Mouse (Mus musculus) embryonic facial prominence, embryonic 12.5 days (tissue): ENCODE results near the gene Fbxl5. TPM values are rescaled to one million over a fixed set of nuclear protein-coding genes. Genes with fewer than 3 reads are reported as not detected.
A peak's percentile ranks its signal among the peaks of the same experiment; 100 is the strongest.

Experiments used
- ATAC-seq: fragments of 200-750 bp; cut with Nextera tagmentation; 2 replicates; pipeline ENCODE4 v1.8.0; 2017; ENCODE audit not compliant: insufficient number of reproducible peaks, insufficient read depth, low FRiP score, low TSS enrichment
- H3K27ac ChIP-seq: fragments of 300-500 bp; sonication (generic); 2 replicates; pipeline ENCODE4 v1.5.1; 2016; ENCODE audit warnings: mild to moderate bottlenecking
- H3K27me3 ChIP-seq: fragments of 300-500 bp; sonication (generic); 2 replicates; pipeline ENCODE4 v1.6.1; 2016; ENCODE audit warnings: mild to moderate bottlenecking, moderate library complexity
- H3K36me3 ChIP-seq: fragments of 300-500 bp; sonication (generic); 2 replicates; pipeline ENCODE4 v1.6.1; 2016; ENCODE audit warnings: mild to moderate bottlenecking
- H3K4me1 ChIP-seq: fragments of 300-500 bp; sonication (generic); 2 replicates; pipeline ENCODE4 v1.6.1; 2016
- H3K4me2 ChIP-seq: fragments of 300-500 bp; sonication (generic); replicated peaks from 2 replicates; pipeline ENCODE4 v1.6.1; 2016; ENCODE audit warnings: mild to moderate bottlenecking, moderate library complexity
- H3K4me3 ChIP-seq: fragments of 300-500 bp; sonication (generic); 2 replicates; pipeline ENCODE4 v1.5.1; 2016; ENCODE audit warnings: mild to moderate bottlenecking
- H3K9ac ChIP-seq: fragments of 300-500 bp; sonication (generic); 2 replicates; pipeline ENCODE4 v1.6.1; 2016; ENCODE audit warnings: mild to moderate bottlenecking, moderate library complexity
- H3K9me3 ChIP-seq: fragments of 300-500 bp; sonication (generic); 2 replicates; pipeline ENCODE4 v1.6.1; 2016; ENCODE audit warnings: mild to moderate bottlenecking, moderate library complexity
- WGBS: fragments of 180-500 bp; shearing (Covaris S2); methylation state at CpG from one replicate; pipeline ENCODE4 v1.1.7; 2016; 5-methylcytosine and 5-hydroxymethylcytosine counted together
- polyA plus RNA-seq: library from polyadenylated mRNA; unstranded; fragments of >200 nt; fragmentation: Nextera tagmentation; extraction: Ambion mirVana; gene quantifications from 2 replicates; pipeline ENCODE4 v1.2.1, GENCODE M21; 2016

Fbxl5 gene
- polyA plus RNA-seq, 1 experiment from 2014 or later = 62.7 TPM

DNA sequence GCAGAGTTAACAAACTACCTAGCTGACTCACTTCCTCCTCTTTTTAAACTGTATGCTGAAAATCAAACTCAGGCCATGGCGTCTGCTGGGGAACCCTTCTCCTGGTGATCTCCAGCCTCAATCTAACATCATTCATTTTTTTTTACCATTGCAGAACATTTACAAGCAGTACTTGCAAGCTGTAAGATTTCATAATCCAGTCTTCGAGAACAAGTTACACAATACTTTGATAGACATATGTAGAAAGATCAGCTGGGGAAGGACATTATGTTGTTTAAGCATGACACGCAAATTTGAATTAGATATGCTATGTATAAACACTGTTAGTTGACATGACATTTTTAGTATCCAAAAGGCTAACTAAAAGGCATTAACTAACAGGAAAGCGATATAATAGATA lies 19.6 kb downstream of the Fbxl5 start:
- Histone ChIP-seq H3K9ac (no peak overlapping the region), H3K36me3 (no peaks in the 10 kb centered on the region), H3K4me2 (no peak overlapping the region), H3K4me3 (no peak overlapping the region), H3K9me3 (no peaks in the 10 kb centered on the region), H3K4me1 (no peaks in the 10 kb centered on the region), H3K27me3 (no peaks in the 10 kb centered on the region), H3K27ac (no peak overlapping the region)
- ATAC-seq = no peak
- 82% methylated on average over 4 of the region's 4 CpGs for WGBS

DNA sequence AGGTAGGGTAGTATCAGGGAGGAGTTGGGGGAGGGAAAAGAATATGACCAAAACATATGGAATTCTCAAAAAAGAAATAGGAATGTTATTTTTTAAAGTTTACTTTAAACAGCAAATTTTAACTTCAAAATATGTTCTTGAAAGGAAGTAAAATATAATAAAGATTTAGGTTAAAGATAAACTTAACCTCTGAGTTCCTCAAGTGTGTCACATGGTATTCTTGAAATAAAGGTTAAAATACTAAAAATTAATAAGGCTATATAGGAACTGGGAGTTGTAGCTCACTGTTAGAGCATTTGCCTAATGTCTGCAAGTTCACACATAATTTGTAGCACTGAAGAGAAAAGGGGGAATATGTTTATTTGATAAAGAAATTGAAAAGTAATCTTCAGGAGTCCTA lies 20.2 kb downstream of the Fbxl5 start:
- no peaks in the 10 kb centered on the region for H3K36me3 ChIP-seq
- no peak overlapping the region for H3K4me2 ChIP-seq
- no peak overlapping the region for H3K9ac ChIP-seq
- H3K27me3 ChIP-seq = no peaks in the 10 kb centered on the region
- no peak overlapping the region for H3K4me3 ChIP-seq
- H3K9me3 ChIP-seq = no peaks in the 10 kb centered on the region
- no peak overlapping the region for H3K27ac ChIP-seq
- no peak for ATAC-seq
- H3K4me1 ChIP-seq = no peaks in the 10 kb centered on the region

DNA sequence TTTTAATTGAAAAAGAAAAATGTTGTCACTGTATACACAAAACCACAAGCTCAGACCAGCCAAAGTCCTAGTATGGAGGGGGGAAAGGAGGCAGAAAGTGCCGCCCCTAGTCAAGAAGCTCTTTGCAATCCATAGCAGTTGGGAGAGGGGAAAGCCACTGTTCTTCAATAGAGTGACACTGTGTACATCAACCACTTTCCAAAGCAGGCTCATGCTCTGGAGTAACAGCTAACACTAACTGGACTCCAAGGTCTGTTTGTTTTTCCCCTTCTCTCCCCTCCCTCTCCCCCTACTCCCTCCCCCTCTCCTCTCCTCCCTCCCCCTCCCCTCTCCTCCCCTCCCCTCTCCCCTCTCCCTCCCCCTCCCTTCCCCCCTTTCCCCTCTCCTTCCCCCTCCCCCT lies 20.7 kb downstream of the Fbxl5 start:
- WGBS = 48% methylated on average over 1 of the region's 1 CpGs

DNA sequence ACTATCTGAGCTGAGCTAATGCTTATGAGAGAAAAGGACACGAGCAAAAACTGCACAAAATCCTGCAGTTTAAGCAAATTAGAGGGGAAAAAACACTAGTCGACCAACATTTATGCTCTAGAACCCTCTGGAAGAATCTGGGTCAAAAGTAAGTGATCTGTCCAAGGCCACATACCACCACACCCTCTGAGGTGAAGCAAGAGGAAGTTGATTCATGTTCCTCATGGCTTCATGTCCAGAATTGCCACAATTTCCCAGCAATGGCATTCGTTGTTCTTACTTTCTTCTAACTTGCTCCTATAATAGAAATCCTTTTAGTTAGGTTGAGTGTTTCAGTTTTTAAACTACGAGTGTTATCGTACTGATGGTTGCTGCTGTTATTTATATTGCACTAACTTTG lies 21.9 kb downstream of the Fbxl5 start:
- Histone ChIP-seq H3K4me2 (no peak overlapping the region), H3K27ac (no peak overlapping the region), H3K4me1 (no peaks in the 10 kb centered on the region), H3K4me3 (no peak overlapping the region), H3K36me3 (no peaks in the 10 kb centered on the region), H3K9ac (no peak overlapping the region), H3K9me3 (no peaks in the 10 kb centered on the region), H3K27me3 (no peaks in the 10 kb centered on the region)
- WGBS = 86% methylated on average over 5 of the region's 5 CpGs
- no peak for ATAC-seq

More for the DNA sequence above, 20.7 kb downstream of the Fbxl5 start:
- H3K4me2 ChIP-seq = no peak overlapping the region
- no peaks in the 10 kb centered on the region for H3K27me3 ChIP-seq
- no peak overlapping the region for H3K27ac ChIP-seq
- H3K4me3 ChIP-seq = no peak overlapping the region
- no peaks in the 10 kb centered on the region for H3K9me3 ChIP-seq
- H3K4me1 ChIP-seq = no peaks in the 10 kb centered on the region
- no peak overlapping the region for H3K9ac ChIP-seq
- ATAC-seq = no peak
- no peaks in the 10 kb centered on the region for H3K36me3 ChIP-seq

DNA sequence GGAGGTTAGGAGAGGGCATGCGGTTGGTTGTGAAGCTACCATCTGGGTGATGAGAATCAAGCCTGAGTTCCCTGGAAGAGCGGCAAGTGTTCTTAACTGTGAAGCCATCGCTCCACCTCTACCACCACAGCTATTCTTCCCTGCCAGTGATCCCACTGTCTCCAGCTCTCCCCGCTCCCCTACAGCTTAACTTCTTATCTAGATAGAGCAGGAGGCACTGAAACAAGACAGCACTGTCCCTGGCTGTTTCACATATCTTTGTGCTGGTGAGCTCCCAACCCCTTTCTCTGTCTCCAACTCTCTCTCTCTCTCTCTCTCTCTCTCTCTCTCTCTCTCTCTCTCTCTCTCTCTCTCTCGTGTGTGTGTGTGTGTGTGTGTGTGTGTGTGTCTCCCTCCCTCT lies 29.1 kb downstream of the Fbxl5 start:
- Histone ChIP-seq H3K9ac (no peak overlapping the region), H3K4me2 (no peak overlapping the region), H3K27me3 (no peaks in the 10 kb centered on the region), H3K9me3 (no peaks in the 10 kb centered on the region), H3K27ac (no peak overlapping the region), H3K4me3 (no peak overlapping the region), H3K36me3 (no peaks in the 10 kb centered on the region), H3K4me1 (no peaks in the 10 kb centered on the region)
- no peak for ATAC-seq
- 74% methylated on average over 5 of the region's 5 CpGs for WGBS

DNA sequence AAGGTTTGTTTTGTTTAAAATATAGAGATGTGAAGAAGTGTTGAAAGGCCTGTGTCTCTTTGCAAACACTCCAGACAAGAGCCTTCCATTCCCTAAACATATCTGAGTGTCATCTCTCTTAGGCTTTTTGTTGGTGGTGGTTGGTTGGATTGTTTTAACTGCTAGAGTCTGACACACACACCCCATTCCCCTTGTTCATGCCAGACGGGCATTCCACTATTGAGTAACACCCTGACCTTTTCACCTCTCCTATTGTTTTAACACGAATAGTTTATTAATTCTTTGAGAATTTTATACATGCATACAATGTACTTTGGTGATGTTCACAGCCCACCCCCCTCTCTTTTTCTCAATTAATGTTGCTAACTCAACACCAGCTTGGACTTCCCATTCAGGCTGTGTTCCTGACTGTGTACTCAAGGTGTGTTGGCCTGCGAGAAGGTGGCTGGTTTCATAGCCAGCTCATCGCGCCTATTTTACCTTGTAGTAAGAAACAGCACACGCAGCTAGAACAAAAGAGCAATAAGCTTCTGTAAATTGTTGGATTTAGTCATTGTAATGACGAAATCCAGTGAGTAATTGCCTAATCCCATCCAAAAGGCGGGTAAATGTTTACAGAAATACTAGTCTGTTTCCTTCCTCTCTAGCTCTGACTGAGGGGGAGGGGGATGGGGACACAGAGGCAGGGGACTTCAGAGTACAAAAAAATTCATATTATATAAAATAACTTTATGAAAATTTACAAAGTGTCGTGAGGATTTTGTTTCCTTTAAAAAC lies 33.3 kb downstream of the Fbxl5 start:
- H3K9ac ChIP-seq = no peak overlapping the region
- H3K27me3 ChIP-seq = no peaks in the 10 kb centered on the region
- no peak overlapping the region for H3K27ac ChIP-seq
- no peaks in the 10 kb centered on the region for H3K4me1 ChIP-seq
- H3K9me3 ChIP-seq = no peaks in the 10 kb centered on the region
- ATAC-seq = no peak
- H3K36me3 ChIP-seq = no peaks in the 10 kb centered on the region
- 75% methylated on average over 9 of the region's 9 CpGs for WGBS
- no peak overlapping the region for H3K4me2 ChIP-seq
- no peak overlapping the region for H3K4me3 ChIP-seq

DNA sequence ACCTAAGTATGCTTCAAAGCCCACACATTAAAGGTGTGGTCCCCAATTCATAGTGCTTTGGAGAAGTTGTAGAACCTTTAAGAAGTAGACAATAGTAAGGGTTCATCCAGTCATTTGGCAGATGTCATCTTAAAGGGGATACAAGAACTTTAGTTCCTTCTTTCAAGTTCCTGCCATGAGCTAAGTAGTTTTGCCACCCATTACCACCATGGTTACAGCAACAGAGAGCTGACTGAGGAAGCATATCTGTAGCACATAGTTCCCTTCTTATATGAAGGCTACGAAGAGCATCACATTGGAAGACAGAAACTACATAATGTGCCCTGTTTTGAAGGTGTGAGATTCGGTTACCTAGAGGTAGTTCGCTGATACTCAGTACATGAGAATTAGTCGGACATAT lies 34.8 kb downstream of the Fbxl5 start:
- Histone ChIP-seq H3K9me3 (no peaks in the 10 kb centered on the region), H3K9ac (no peak overlapping the region), H3K36me3 (no peaks in the 10 kb centered on the region), H3K4me1 (0 out of 2 replicates have a peak, but pooled peaks cover 3% of the 10 kb centered on the region), H3K27ac (no peak overlapping the region), H3K4me3 (no peak overlapping the region), H3K4me2 (no peak overlapping the region), H3K27me3 (no peaks in the 10 kb centered on the region)
- ATAC-seq = no peak
- 85% methylated on average over 4 of the region's 4 CpGs for WGBS

DNA sequence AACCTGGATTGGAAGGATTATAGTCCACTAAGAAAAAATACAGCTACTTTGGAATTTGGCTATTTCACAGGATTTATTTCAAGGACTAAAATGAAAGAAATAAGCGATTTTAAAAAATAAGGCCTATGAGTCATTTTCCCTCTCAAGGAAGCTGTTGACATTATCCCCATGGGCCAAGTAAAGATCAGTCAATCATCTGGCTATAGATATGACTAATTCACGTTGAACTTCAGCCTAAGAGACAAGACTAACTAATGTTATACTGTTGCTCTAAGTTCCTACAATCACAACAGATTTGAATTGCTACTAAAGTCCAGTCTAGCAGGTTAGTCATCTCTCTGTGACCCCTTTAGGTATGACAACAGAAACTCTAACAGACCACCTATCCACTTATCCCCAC lies 37.4 kb downstream of the Fbxl5 start:
- Histone ChIP-seq H3K27ac (no peak overlapping the region), H3K4me2 (no peak overlapping the region), H3K9me3 (no peaks in the 10 kb centered on the region), H3K27me3 (no peaks in the 10 kb centered on the region), H3K9ac (no peak overlapping the region), H3K4me1 (peaks cover 8% of the 10 kb centered on the region), H3K36me3 (no peaks in the 10 kb centered on the region), H3K4me3 (no peak overlapping the region)
- no peak for ATAC-seq
- 83% methylated on average over 2 of the region's 2 CpGs for WGBS

DNA sequence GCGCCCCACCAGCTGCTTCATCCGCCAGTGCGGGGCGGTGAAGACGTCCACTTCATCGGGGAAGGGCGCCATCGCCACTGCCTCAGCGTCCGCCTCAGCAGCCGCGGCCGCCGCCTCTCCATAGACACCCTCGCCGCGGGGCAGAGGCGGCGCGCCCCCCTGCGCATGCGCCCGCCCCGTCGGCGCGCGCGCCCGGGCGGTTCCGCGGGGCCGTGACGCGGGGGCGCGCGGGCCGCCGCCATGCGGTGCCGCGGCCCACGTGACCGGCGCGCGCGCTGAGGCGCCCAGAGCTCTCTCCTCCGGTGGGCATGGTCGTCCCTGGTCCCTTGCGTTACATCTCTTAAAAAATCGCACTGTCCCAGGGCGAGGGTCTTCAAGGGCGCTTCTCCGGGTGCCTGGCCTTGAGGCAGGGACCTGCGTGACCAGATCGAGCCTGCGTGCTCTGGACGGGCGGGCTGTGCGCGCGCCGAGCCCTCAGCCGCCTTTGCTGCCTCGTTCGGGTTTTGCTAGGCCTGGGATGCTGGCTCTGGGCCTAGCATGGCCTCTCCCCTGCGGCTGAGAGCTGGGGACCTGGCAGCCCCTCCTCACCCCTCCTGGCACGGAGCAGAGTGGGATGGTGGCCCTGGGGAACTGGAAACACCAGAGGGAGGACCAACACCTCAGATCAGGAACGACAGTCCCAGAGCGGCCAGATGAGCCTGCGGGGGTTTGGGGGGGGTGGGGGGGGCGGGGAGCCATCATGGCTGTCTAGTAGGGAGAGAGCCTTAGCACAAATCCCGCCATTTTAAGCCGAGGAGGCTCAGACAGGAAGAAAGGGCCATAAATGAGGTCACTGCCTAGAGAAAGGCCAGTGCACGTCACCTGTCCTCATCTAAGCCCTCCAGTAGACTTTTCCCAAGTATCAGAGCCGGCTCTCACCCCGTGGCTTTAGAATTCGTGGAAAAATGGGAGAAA lies 39.2 kb downstream of the Fbxl5 start:
- peak overlapping the region; percentile 94 for H3K27ac ChIP-seq
- 3% methylated on average over 79 of the region's 82 CpGs for WGBS
- H3K9ac ChIP-seq = peak overlapping the region; percentile 97
- no peaks in the 10 kb centered on the region for H3K36me3 ChIP-seq
- H3K9me3 ChIP-seq = no peaks in the 10 kb centered on the region
- ATAC-seq = peak; percentile 94
- peak overlapping the region; percentile 73 for H3K4me2 ChIP-seq
- no peaks in the 10 kb centered on the region for H3K27me3 ChIP-seq
- H3K4me3 ChIP-seq = peak overlapping the region; percentile 87
- peaks cover 8% of the 10 kb centered on the region for H3K4me1 ChIP-seq

DNA sequence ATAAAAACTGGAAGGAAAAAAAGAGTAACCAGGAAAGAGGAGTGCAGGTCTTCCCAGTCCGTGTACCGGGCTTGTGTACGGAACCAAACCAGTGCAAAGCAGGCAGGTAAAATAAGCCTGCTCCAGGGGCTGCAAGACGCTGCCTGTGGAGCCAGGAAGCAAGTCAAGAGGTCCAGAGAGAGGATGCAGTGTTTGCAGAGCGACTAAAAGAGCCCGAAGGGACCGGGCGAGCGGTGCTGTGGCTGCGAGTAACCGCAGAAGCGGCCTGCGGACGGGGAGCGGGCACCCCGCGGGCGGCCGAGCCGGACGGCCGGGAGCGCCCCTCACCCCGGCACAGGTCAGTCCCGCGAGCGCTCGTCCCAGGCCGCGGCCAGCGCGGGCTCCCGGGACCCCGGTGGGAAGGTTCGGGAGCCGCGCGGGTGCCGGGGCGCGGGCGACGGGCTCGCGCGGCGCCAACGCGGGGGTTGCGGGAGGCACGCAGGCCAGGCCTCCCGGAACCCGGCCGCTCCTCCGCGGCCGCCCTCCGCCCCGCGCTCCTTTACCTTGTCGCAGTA lies 39.9 kb downstream of the Fbxl5 start:
- under 1% methylated on average over 36 of the region's 61 CpGs for WGBS
- Histone ChIP-seq H3K36me3 (no peaks in the 10 kb centered on the region), H3K4me1 (peaks cover 8% of the 10 kb centered on the region), H3K4me3 (peak overlapping the region; percentile 87), H3K9me3 (no peaks in the 10 kb centered on the region), H3K27me3 (no peaks in the 10 kb centered on the region), H3K9ac (peak overlapping the region; percentile 97), H3K27ac (peak overlapping the region; percentile 94), H3K4me2 (peak overlapping the region; percentile 57)
- peak; percentile 74 for ATAC-seq

DNA sequence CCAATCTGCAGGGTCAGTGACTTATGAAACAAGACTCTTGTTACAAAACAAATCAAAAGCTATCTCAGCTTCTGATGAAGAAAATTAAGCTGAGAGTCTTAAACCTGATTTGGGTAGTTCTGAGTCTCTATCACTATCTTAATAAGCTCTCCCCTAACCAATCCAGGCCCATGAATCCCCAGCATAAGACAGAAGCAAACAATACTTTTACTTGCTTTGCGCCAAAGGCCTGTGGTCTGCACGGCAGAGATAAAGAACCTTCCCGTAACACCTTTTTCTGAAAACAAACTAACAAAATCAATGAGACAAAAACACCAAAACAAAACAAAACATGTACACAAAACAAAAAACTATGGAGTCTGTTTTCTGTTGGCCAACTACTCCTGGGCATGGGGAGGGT lies 42.9 kb downstream of the Fbxl5 start:
- Histone ChIP-seq H3K9me3 (no peaks in the 10 kb centered on the region), H3K4me3 (no peak overlapping the region), H3K4me2 (no peak overlapping the region), H3K27ac (no peak overlapping the region), H3K36me3 (no peaks in the 10 kb centered on the region), H3K4me1 (peaks cover 8% of the 10 kb centered on the region), H3K27me3 (no peaks in the 10 kb centered on the region), H3K9ac (no peak overlapping the region)
- no peak for ATAC-seq
- WGBS = 99% methylated on average over 3 of the region's 3 CpGs

DNA sequence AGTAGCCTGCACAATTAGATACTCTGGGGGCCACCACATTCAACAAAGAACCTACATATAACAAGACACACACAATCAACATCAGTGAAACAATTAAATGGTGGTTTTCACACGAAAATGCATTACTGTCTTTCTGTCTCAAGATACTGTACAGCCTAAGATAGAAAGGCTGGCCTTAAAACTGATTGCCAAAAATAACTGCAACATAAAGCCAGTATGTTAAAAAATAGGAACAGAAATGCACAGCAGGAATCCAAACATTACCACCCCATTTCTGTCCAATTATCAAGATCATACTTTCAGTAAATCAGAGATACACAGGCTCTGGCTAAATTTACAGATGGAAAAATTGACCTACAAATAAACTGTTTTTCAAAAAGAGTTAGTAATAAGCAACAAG lies 44.4 kb downstream of the Fbxl5 start:
- Histone ChIP-seq H3K4me2 (no peak overlapping the region), H3K36me3 (no peaks in the 10 kb centered on the region), H3K4me1 (peaks cover 5% of the 10 kb centered on the region), H3K4me3 (no peak overlapping the region), H3K9ac (no peak overlapping the region), H3K27ac (no peak overlapping the region), H3K9me3 (no peaks in the 10 kb centered on the region), H3K27me3 (no peaks in the 10 kb centered on the region)
- no peak for ATAC-seq
- WGBS = 62% methylated on average over 1 of the region's 1 CpGs
